Mouse (Mus musculus): ENCODE data around the gene Dlgap3.

The Dlgap3 gene

GRCm38 (mm10) chr4:127261601-127262000, 92.6 kb downstream of the Dlgap3 start:
- no peak for DNase-seq (ENCODE audit: low read depth, low spot score)

GRCm38 (mm10) chr4:127263438-127264182, 94.6 kb downstream of the Dlgap3 start:
- DNase-seq (ENCODE audit: low read depth, low spot score), result no peak

GRCm38 (mm10) chr4:127264183-127264554, 95.2 kb downstream of the Dlgap3 start:
- no peak for DNase-seq (ENCODE audit: low read depth, low spot score)

- no peak for DNase-seq (ENCODE audit: low read depth, low spot score)
Measured at GRCm38 (mm10) chr4:127278451-127279001, 109.5 kb downstream of the Dlgap3 start.

- no peak for DNase-seq (ENCODE audit: low read depth, low spot score)
Measured at GRCm38 (mm10) chr4:127279241-127279640, 110.2 kb downstream of the Dlgap3 start.

All from WW6 (cell line).